Mouse (Mus musculus): Measurements from ENCODE around the gene Hs3st5. TPM values are rescaled to one million over a fixed set of nuclear protein-coding genes. Genes with fewer than 3 reads are reported as not detected.
A peak's percentile ranks its signal among the peaks of the same experiment; 100 is the strongest.
"Not testable (repeated sequence)": the region's sequence is repeated elsewhere in the genome, so short reads cannot be mapped to it uniquely, and the experiment has no call there.

Hs3st5 gene
- total RNA-seq, 2 experiments from 2014 or later: 5.9 to 9.2 TPM

DNA sequence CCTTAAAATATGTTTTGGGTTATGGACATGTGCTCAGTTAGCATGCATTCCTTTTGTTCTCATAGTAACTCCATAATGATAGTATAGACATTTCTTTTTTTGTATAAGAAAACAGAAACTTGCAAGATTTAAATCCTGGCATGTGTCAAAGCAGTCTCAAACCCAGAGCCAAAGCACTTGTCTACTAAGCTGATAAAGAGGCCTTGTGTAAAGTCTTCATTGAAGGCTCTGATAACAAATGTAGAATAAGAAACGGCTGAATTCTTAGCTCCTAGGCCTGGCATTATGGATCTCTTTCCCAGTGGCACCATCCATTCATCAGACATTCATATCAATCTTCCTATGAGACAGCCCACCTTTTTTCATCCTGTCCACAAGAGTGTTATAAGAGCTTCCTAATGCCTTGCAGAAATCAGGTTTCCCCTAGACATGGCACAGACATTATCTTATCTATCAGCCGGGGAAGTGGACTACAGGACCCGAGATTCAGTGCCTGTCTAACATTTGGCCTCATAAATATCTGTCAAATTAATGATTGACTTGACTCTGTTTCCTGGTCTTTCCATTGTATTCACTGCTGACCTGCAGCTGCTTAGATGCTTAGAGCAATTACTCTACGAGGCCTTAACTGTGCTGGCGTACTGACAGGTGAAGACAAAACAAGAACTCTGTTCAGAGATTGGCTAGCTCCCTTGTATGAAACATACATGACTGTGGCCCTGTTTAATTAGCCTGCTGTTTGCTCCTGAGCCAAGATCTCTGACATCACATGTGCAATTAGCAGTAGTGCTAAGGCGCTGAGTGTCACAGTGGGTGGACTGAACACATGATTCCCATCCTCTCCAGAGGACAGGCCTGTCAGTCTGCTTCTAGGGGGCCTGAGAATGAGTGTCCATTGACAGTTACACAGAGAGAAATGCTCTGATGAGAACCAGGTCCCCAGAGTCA is 48.6 kb downstream of the Hs3st5 start:
- DNase-seq (ENCODE audit: low spot score in 2 of 2): no peak
- intact Hi-C loops (cut with DNase I): no loop called here

DNA sequence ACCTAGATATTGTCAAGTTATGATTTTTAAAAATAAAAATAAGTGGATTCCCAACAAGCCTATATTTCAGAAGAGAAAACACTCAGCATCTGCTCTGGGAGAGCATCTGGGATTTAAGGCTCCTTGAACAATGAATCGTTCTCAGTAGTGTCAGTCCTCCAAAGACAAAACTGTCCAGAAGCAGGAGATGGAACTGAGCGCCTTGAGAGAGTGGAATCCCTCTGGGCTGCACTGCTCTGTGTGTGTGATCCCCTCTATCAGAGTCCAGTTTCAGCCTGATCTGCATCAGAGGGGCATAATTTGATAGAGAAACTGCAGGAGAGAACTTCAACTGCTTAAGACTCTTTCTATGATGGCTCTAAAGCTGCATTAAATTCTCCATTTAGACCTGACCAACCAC is 49.5 kb downstream of the Hs3st5 start:
- DNase-seq (ENCODE audit: low spot score in 2 of 2): no peak
- intact Hi-C loops (cut with DNase I): no loop called here

DNA sequence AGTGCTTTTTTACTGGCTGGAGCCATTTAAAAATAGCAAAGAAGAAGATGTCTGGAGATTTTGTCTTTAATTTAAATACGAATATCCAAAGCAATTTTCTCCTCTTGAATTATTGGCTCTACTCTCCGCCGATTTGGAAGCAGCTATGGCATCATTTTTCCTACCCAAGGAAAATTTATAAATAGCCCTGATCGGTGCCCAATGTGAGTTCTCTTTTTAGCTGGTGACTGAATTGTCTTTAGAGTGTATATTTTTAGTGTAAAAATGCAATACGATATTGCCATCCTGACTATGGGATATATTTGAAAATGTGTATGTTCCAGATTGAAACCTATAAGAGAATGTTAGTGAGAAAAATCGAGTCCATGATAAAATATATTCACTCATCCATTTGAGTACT is 51.1 kb downstream of the Hs3st5 start:
- intact Hi-C loops (cut with DNase I): no loop called here
- DNase-seq (ENCODE audit: low spot score in 2 of 2): no peak

DNA sequence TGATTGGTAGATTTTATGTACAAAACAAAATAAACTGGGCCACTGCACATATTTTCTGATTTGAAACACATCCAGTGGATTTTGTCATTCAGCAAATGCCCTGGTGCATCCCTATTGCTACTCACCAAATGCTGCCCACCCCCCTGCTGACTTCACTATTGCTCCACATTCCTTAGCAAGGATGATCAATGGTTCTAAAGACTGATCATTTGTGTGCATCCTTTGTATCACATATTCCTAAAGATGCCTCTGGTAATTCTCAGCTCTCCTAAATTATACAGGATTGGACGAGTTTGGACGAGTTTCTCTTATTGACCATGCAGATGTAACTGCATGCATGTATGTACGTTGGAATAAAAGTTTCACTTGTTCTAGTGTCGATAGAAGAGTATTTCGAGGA is 52.1 kb downstream of the Hs3st5 start:
- DNase-seq (ENCODE audit: low spot score in 2 of 2): no peak
- intact Hi-C loops (cut with DNase I): no loop called here

DNA sequence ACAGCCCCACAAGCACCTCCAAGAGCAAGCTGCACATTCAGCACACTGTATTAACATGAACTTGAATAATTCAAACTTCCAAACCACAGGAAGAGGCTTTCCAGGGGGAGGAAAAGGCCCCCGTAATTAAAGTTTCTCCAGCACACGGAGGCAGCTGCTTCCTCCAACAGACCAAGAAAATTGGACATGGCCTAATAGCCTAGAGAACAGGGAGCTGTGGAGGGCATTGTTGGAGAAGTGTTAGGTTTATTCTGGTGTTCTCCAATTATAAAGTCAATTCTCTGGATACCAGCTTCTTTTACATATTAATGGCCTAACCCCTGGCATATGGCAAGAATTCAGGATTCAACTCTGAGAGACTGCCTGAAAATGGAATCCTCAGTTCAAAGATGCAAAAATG is 60.6 kb downstream of the Hs3st5 start:
- no peak for DNase-seq (ENCODE audit: low spot score in 2 of 2)
- intact Hi-C loops (cut with DNase I): no loop called here

DNA sequence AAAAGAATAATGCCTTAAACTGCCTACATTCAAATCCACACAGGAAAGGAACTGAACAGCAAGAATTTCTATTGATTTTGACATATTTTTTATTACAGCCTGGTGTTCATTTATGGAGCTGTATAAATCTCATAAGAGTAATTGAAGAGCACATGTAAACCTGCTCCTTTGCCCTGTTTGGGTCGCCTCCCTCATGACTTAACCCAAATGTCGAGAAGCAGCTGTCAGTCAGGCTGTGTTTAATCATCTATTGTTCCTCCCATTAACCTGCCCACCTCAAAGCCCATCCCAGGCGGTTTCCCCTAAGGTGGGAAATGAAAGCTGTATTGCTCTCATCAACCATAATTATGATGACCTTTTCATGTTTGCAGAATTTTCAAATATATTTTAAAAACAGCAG is 65.9 kb downstream of the Hs3st5 start:
- no peak for DNase-seq (ENCODE audit: low spot score in 2 of 2)
- intact Hi-C loops (cut with DNase I): no loop called here

DNA sequence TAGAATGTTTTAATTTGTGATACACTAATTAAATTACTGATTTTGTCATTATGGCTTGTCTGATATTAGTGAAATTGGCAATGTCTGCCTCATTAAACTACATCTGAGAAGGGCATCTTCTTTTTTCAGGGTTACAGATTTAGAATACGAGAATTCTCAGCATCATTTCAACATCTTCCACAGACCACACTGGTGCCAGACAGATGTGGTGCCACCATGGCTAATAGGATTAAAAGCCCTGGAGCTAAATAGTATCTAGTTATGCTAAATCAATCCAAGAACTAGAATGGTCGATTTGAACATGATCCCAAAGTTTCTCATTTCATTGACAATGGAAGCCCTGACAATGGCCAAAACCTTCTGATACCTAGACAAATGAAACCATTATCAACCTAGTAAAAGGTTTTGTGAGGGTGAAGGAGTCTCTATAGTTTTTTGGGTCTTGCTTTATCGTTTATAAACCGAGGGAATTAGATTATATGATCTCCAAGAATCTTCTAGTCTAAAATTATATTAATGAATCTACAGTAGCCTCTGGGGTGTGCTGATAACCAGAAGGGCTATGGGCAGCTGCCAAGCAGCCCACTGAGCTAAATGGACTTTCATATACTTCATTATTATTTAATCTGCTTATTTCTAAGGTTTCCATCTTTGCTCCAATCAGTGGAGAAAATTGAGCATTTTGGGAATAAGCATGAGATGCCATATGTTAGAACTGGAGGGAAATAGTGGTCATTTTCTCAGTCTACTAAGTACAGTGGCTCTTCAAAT is 71.9 kb downstream of the Hs3st5 start:
- DNase-seq (ENCODE audit: low spot score in 2 of 2): no peak
- intact Hi-C loops (cut with DNase I): no loop called here

DNA sequence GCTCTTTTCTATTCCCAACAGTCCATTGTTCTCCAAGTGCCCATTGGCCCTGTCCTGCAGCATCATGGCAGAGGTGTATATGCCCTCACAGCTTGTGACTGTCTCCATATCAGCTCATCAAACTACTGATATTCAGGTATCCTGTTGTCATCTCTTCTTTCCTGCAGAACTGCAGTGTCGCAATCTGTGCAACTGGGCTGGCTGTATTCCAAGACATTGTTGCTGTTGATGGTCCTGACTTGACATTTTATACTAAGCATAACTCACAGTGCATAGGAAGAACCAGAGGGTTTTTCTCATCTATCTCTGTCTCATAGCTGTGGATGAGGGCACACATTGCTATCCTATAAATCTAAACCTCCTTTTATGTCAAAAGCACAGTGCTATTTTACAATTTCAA is 103.8 kb downstream of the Hs3st5 start:
- DNase-seq (ENCODE audit: low spot score in 2 of 2): no peak
- intact Hi-C loops (cut with DNase I): no loop called here

DNA sequence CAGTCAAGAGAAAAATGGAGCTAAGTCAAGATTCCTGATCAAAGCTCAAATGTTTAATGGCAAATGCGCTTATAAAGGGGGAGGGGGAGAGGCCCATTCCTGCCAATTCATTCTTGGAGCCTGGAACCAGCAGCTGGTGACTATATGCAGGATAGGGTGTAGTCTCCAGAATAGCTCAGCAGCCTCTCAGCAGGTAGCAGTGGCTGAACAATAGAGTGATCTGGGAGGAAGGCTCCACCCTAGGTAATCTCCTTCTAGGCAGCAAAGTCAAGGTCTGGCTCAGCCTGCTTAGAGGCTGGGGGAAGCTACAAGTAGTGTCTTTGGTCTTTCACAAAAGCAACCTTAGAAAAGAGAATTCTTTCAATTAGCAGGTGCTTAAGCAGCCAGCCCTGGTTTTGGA is 104.8 kb downstream of the Hs3st5 start:
- not testable (repeated sequence) for DNase-seq (ENCODE audit: low spot score in 2 of 2)

DNA sequence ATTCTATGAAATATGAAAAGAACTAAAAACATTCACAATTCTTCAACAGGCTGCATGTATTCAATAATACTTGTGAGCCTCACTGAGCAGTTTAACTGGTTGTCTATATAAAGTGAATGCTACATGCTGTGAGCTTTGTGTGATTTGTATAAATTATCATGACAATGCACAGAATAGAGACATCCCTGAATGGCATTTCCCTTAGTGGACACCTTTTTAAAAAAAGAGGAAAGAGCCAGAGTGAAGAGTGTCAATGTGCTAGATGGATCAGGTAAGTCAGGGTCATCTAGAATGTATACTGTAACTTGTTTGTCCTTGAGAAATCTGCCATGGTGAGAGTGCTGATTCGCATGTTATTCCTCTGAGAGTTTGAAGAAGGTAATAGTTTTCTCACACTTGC is 116.4 kb downstream of the Hs3st5 start:
- no peak for DNase-seq (ENCODE audit: low spot score in 2 of 2)
- intact Hi-C loops (cut with DNase I): no loop called here

More for the DNA sequence above, 104.8 kb downstream of the Hs3st5 start:
- intact Hi-C loops (cut with DNase I): not testable (repeated sequence)

DNA sequence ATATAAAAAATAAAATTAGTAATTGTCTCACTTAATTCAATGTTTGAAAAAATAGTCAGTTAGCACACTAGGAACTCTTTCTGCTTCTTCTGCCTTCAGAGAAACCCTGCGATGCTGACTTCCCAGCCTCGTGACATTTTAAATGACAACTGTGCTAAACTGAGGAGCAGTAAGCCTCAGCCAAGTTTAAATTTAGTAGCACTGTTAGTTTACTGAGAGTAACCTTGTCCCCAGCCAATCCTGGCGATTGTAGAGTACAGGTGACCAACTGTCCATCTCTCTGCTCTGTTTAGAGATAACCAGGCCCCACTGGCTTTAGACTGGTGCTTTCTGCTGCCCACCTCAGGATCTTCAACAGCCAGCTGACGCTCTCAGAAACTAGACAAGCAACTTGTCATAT is 121.3 kb downstream of the Hs3st5 start:
- DNase-seq (ENCODE audit: low spot score in 2 of 2): peak in 1 of 2 experiments; percentile 4
- intact Hi-C loops (cut with DNase I): no loop called here

DNA sequence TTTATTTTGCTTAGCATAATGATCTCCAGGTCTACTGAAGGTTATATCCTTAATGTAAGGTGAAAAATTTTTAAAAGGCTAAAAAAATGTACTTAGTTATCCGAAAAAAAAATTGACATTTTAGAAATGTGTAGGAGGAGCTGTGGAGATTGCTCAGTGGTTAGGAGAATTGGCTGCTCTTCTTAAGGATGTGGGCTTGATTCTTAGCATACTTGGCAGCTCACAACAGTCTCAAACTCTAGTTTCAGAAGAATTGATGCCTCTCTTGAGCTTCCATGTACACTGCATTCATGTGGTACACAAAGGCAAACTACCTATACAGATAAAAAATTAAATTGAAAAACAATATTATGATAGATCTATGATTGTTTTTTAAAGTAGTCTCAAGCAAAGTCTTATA is 125.1 kb downstream of the Hs3st5 start:
- DNase-seq (ENCODE audit: low spot score in 2 of 2): no peak
- intact Hi-C loops (cut with DNase I): no loop called here

DNA sequence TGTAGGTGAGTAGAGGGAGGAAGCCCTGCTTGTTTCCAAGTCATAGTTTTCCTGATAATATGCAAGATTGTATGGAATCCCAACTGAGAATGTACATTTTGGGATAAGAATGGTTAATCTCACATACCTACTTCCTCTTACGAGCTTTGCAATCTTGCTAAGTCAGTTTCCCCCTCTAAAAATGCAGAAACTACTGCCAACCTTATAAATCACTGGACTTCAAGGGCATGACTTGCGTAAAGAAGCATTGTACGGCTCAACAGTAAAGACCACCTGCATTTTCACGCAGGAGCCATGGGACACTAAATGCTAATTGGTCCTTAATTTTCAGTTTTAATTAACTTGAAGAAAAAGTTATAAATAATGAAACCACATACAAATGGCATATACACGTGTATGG is 144.0 kb downstream of the Hs3st5 start:
- intact Hi-C loops (cut with DNase I): no loop called here

DNA sequence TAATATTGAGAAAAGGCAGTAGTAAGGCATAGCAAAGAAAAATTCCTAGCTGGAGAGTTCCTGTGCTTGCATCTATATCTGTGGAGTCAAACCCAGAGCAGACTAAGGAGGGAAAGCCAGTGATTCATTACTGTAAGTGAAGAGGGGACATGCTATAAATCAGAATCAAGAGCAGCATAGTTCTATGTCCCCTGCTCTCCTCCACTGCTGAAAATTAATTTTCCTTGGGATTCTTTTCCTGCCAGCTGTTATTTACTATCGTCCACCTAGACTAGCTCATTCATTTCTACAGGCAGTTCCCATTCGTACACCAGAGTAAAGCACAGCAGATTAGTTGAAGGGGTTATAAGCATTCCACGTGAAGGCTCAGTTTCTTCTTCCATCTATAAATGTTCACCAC is 207.4 kb downstream of the Hs3st5 start:
- intact Hi-C loops (cut with DNase I): no loop called here
- DNase-seq (ENCODE audit: low spot score in 2 of 2): no peak

More for the DNA sequence above, 144.0 kb downstream of the Hs3st5 start:
- DNase-seq (ENCODE audit: low spot score in 2 of 2): no peak

DNA sequence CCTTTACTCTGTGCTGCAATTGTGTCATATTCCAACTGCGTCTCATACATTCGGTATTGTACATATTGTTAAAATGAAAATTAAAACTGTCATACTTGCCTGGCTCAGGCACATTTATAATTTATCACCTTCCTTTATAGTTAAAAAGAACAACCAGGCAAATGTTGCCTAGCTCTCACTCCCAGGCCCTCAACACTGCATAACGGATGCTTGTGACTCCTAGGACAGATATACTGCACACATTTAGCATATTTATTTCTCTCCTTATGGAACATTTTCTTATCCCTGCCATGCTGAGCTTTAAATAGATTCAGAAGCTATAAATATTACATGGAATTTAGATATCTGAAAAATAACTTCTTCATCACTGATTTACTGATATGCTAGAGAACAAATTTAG is 219.6 kb downstream of the Hs3st5 start:
- no peak for DNase-seq (ENCODE audit: low spot score in 2 of 2)
- intact Hi-C loops (cut with DNase I): no loop called here

DNA sequence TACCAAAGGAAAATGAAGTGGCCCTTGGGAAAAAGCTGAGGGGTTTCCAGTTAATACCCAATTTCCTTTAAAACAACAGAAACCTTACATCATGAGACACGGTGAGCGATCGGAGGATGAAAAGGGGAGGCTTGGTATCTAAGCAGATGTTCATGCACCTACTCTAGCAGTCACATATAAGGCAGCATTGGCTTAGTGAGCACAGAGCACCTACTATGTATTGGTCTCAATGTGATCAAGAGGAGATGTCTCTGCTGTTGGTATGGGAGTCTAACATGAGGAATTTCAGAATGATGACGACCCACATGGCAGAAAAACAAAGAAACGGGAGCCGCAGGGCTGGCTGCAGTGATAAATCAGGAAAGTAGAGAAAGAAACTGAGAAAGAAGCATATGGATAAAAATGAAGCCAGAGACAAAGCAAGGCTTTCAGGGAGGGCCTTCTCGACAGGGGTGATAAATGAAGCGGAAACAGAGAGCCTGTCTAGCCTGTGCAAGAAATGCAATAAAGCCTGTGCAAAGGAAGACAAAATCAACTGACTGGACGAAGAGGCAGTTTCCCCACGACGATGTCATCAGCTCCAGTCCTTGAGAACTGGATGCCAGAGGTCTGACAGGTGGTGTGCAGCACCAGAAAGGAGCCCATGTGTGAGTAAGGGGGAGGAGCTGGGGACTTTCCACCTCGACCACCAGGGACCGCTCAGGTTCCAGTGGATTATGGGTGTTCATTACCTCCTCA is 222.9 kb downstream of the Hs3st5 start:
- DNase-seq (ENCODE audit: low spot score in 2 of 2): no peak
- intact Hi-C loops (cut with DNase I): no loop called here

DNA sequence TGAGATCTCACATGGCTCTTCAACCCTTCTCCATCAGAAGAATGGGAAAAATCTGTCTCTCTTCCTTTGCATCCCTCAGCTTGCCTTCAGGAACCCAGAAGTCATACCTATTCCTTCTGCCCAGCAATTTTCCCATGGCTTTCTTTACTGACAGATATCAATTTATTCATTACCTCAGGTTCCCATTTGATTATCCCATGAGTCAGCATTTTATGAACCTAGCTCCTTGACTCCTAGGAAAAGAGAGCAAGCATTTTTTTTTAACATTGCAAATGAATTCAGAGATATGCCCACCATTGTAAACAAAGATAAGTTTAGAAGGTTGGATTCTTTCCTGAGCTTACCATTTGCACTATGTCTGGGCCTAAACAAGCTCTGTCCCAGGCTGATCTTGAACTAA is 232.8 kb downstream of the Hs3st5 start:
- intact Hi-C loops (cut with DNase I): no loop called here
- DNase-seq (ENCODE audit: low spot score in 2 of 2): no peak

DNA sequence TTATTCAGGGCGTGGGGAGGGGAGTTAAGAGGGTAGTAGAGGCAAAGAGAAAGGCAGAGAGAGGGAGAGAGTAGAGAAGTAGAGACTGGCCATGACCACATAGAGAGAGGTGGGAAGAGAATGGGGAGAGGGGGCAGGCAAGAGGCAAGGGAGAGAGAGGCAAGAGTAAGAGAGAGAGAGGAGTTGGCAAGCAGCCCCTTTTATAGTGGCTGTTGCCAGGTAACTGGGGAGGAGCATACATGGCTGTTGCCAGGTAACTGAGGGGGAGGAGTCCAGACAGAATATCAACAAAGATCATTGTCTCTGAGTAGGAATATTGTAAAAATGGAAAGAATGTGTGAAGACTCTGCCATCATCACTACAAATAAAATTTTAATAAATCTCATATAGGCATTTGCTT is 243.4 kb downstream of the Hs3st5 start:
- intact Hi-C loops (cut with DNase I): no loop called here
- no peak for DNase-seq (ENCODE audit: low spot score in 2 of 2)

DNA sequence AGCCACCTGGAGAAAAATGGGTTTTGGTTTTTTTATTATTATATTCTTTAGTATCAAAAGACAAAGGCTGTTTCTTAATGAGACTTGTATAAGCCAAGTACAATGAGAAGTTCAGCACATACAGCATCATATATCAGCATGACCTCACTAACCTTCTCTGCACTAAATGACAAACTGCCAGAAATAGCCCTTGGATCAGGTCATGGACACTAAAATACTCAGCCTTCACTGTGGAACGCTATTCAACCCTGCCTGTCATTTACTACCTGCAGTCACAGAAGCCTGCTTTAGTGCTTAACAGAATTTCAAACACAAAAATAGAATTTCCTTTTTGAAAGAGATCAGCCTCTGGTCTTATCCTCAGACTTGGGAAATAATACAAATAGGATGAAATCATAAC is 247.9 kb downstream of the Hs3st5 start:
- no peak for DNase-seq (ENCODE audit: low spot score in 2 of 2)
- intact Hi-C loops (cut with DNase I): no loop called here

DNA sequence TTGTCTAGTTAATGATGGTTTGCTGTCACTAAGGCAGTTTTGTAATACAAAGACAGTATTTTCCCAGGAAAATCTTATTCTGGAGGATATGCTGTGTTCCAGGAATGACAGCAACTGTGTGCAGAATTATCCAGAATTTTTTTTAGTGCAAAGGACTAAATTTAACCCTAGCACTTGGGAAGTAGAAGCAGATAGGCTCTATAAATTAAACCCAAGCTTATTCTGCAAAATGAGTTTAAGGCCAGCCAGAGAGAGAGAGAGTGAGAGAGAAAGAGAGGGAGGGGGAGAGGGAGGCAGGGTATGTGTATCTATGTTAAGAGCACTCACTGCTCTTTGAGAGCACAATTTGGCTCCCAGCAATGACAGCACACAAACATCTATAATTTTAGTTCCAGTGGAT is 267.0 kb downstream of the Hs3st5 start:
- DNase-seq (ENCODE audit: low spot score in 2 of 2): no peak
- intact Hi-C loops (cut with DNase I): no loop called here
